Mouse (Mus musculus): ENCODE measurements at regions not wholly inside any gene's neighbourhood (a gene's known extent, or its start where the extent isn't known, plus 50 kb on each side); places are given as distances from the start of the nearest gene placed in this dataset.

GRCm38 (mm10) chr3:133748756-133749737 lies 204.1 kb upstream of the Tet2 start:
- DNase-seq (ENCODE audit: extremely low spot score in 1 of 2, low spot score in 1 of 2), result no peak

- DNase-seq (ENCODE audit: extremely low spot score in 1 of 2, low spot score in 1 of 2), result no peak
These were observed 205.1 kb upstream of the Tet2 start for GRCm38 (mm10) chr3:133750061-133750460.

DNA sequence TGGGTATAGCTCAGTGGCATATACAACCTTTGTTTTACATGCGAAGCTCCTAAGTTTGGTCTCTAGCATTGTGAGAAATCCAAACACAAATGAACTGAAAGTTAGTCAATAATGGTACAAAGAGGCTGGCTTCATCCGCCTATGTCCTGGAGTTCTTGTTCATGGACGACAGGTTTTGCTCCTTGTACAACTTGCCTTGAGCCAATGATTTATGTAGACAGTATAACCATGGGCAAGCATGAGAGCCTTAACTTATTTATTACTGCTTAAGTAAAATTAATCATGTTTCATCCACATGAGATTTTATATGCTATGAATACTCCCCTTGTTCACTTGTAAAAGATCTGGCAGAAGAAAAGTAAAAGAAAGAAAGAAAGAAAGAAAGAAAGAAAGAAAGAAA lies 205.7 kb upstream of the Tet2 start:
- no peak for DNase-seq (ENCODE audit: extremely low spot score in 1 of 2, low spot score in 1 of 2)

DNA sequence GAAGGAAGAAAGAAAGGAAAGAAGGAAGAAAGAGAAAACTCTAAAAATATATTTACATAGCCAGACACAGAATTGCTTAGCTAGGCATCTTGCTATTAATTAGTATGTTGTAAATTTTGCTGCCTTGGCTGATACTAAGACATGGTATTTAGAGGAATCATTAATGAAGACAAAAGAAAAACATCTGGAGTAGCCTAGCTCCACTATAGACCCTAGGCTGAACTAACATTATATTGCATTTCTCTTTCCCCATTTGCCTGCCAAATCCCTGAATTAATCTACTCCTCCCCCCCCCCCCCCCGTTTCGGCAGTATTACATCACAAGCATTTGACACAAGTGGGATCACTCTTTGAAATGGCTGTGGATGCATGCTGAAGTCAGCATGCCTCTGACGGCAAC lies 206.1 kb upstream of the Tet2 start:
- no peak for DNase-seq (ENCODE audit: extremely low spot score in 1 of 2, low spot score in 1 of 2)

- DNase-seq (ENCODE audit: extremely low spot score in 1 of 2, low spot score in 1 of 2), result no peak
These were observed 206.6 kb upstream of the Tet2 start for GRCm38 (mm10) chr3:133751565-133751964.

DNA sequence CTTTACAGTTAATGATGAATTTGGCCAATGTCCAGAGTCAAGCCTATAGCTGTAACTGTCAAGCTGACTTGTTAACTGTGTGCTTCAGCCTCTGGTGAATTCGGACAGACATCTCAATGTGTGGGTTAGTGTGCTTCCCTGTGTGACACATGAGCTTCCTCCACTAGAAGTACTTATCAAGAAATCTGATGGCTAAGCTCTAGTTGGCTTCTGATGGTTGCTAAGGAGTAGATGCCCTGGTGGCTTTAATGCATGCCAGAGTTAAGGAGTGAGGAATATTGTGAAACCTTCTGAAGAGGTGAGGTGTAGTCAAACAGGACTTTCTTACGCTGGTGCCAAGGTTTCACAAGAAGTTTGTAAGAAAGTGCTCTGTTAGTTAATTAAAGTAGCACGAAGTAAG lies 208.1 kb upstream of the Tet2 start:
- DNase-seq (ENCODE audit: extremely low spot score in 1 of 2, low spot score in 1 of 2), result no peak

GRCm38 (mm10) chr3:133754006-133754910 lies 209.3 kb upstream of the Tet2 start:
- peak in 1 of 2 experiments; percentile 36 for DNase-seq (ENCODE audit: extremely low spot score in 1 of 2, low spot score in 1 of 2)

GRCm38 (mm10) chr3:133754911-133755259 lies 209.9 kb upstream of the Tet2 start:
- peak; percentile 81 to 94 for DNase-seq (ENCODE audit: extremely low spot score in 1 of 2, low spot score in 1 of 2)

- peak; percentile 60 for DNase-seq (ENCODE audit: extremely low spot score in 1 of 2, low spot score in 1 of 2)
These were observed 212.9 kb upstream of the Tet2 start for GRCm38 (mm10) chr3:133757756-133758420.

- peak in 1 of 2 experiments; percentile 22 for DNase-seq (ENCODE audit: extremely low spot score in 1 of 2, low spot score in 1 of 2)
These were observed 213.5 kb upstream of the Tet2 start for GRCm38 (mm10) chr3:133758421-133758820.

GRCm38 (mm10) chr3:133759611-133760010 lies 214.7 kb upstream of the Tet2 start:
- no peak for DNase-seq (ENCODE audit: extremely low spot score in 1 of 2, low spot score in 1 of 2)

- DNase-seq (ENCODE audit: extremely low spot score in 1 of 2, low spot score in 1 of 2), result no peak
These were observed 215.3 kb upstream of the Tet2 start for GRCm38 (mm10) chr3:133760221-133760620.

GRCm38 (mm10) chr3:133763721-133764120 lies 218.8 kb upstream of the Tet2 start:
- no peak for DNase-seq (ENCODE audit: extremely low spot score in 1 of 2, low spot score in 1 of 2)

DNA sequence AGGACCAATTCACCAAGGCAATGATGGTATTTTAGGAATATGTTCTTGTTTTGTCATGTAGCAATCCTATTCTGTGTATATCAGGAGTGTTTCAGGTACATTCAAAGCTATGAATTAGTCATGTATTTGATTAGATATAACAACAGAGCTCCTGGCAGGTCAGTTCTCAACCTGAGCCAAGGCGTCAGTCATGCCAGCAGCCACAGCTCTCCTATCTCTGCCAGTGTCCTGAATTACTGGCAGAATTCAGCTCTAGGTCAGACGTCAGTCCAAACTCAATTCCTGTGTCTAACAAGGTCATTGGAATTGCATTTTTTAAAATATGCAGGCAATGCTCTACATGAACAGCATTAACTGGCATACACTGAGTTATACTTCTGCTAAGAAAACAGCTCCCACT lies 228.6 kb upstream of the Tet2 start:
- no peak for DNase-seq (ENCODE audit: extremely low spot score in 1 of 2, low spot score in 1 of 2)

- DNase-seq (ENCODE audit: extremely low spot score in 1 of 2, low spot score in 1 of 2), result no peak
These were observed 229.3 kb upstream of the Tet2 start for GRCm38 (mm10) chr3:133774229-133774628.

DNA sequence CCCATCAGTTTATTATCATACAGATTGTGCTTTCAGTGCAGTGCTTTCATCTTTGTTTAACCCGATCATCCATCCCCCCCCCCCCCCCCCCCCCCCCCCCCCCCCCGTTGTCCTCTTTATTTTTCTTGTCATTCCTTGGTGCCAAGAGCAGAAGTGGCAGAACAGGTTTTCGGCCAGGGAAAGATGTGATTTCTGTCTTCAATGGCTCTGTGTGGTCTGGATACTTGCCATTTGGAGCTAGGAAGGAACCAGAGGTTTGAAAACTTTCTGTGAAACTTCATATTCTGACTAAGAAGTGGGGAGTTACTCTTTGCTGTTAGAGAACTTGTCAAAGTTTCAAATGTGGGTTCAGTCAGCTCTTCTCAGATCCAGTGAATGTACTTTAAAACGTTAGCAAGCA lies 231.1 kb upstream of the Tet2 start:
- no peak for DNase-seq (ENCODE audit: extremely low spot score in 1 of 2, low spot score in 1 of 2)

GRCm38 (mm10) chr3:133779161-133779789 lies 234.3 kb upstream of the Tet2 start:
- DNase-seq (ENCODE audit: extremely low spot score in 1 of 2, low spot score in 1 of 2), result no peak

DNA sequence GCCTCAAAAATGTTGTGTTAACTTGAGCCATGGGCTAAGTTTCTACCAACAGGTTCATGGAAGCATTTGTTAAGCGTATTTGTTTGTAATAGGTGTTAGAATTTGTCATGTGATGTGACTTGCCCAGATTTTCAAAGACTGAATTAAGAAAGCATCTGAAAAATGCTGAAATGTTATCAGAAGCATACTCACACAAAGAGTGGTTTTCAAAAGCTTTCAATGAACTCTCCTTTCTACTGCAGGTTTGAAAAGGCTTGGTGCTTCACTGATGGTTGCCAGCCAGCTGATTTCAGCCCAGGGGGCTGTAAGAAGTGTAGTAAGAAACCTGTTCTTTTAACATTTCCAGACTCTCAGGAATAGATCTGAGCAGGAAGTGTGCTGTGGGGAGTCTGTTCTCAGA lies 238.1 kb upstream of the Tet2 start:
- DNase-seq (ENCODE audit: extremely low spot score in 1 of 2, low spot score in 1 of 2), result no peak

DNA sequence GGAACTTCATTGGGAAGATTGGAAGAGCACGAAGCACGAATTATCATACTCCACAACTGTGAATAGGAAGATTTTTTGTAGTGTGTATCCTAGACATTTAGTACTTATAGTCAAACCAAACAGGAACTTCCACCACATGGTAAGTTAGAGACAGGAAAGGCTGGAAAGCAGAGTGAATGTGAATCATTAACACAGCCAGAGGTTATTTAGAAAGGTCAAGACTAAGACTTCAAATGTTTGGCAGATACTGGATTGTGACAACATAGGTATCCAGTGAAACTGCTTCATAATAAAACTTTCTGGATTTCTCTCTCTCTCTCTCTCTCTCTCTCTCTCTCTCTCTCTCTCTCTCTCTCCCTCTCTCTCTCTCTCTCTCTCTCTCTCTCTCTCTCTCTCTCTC lies 246.4 kb upstream of the Tet2 start:
- DNase-seq (ENCODE audit: extremely low spot score in 1 of 2, low spot score in 1 of 2), result no peak

- no peak for DNase-seq (ENCODE audit: extremely low spot score in 1 of 2, low spot score in 1 of 2)
These were observed 264.1 kb upstream of the Tet2 start for GRCm38 (mm10) chr3:133809007-133809552.

All from frontal cortex, adult 2 months (tissue).